Mouse (Mus musculus): ENCODE results near the gene Gm49510.

GRCm38 (mm10) chr15:78937963-78938362, 38.5 kb downstream of the Gm49510 start:
- TF ChIP-seq CTCF (conservative IDR thresholded peaks at IDR 0.05 in 1 of 2, IDR thresholded peaks at IDR 0.05 in 1 of 2; ENCODE audit: low read depth in 2 of 2, low read length in 2 of 2) (no peak), RAD21 (IDR thresholded peaks at IDR 0.05; ENCODE audit: low read depth, low read length) (no peak), POLR2A (IDR thresholded peaks at IDR 0.05; ENCODE audit: low read depth, low read length) (no peak), POLR2AphosphoS2 (IDR thresholded peaks at IDR 0.05; ENCODE audit: low read depth, low read length) (no peak), EP300 (IDR thresholded peaks at IDR 0.05; ENCODE audit: low read length) (no peak), MEF2A (IDR thresholded peaks at IDR 0.05; ENCODE audit: borderline replicate concordance, low read depth, low read length) (no peak)
